Mouse (Mus musculus): ENCODE measurements around the gene Sgf29.
"Not testable (repeated sequence)": the region's sequence is repeated elsewhere in the genome, so short reads cannot be mapped to it uniquely, and the experiment has no call there.

Sgf29 gene

GRCm38 (mm10) chr7:126642545-126643243 lies 6.4 kb upstream of the Sgf29 start:
- no peak for DNase-seq (ENCODE audit: low spot score in 2 of 2)

- DNase-seq (ENCODE audit: low spot score in 2 of 2) = not testable (repeated sequence)
Observed at GRCm38 (mm10) chr7:126643244-126643617, 5.9 kb upstream of the Sgf29 start.

- DNase-seq (ENCODE audit: low spot score in 2 of 2) = no peak
Observed at GRCm38 (mm10) chr7:126644345-126644744, 4.8 kb upstream of the Sgf29 start.

- DNase-seq (ENCODE audit: low spot score in 2 of 2) = no peak
Observed at GRCm38 (mm10) chr7:126644914-126645313, 4.2 kb upstream of the Sgf29 start.

- no peak for DNase-seq (ENCODE audit: low spot score in 2 of 2)
Observed at GRCm38 (mm10) chr7:126645708-126646107, 3.4 kb upstream of the Sgf29 start.

GRCm38 (mm10) chr7:126648486-126648885 lies 623 bp upstream of the Sgf29 start:
- no peak for DNase-seq (ENCODE audit: low spot score in 2 of 2)

GRCm38 (mm10) chr7:126650852-126651251 lies 1.7 kb downstream of the Sgf29 start:
- no peak for DNase-seq (ENCODE audit: low spot score in 2 of 2)

GRCm38 (mm10) chr7:126653991-126654390 lies 4.9 kb downstream of the Sgf29 start:
- no peak for DNase-seq (ENCODE audit: low spot score in 2 of 2)

- peak in 1 of 2 experiments; percentile 5 for DNase-seq (ENCODE audit: low spot score in 2 of 2)
Observed at GRCm38 (mm10) chr7:126655695-126656094, 6.6 kb downstream of the Sgf29 start.

- DNase-seq (ENCODE audit: low spot score in 2 of 2) = no peak
Observed at GRCm38 (mm10) chr7:126657522-126657921, 8.4 kb downstream of the Sgf29 start.

- no peak for DNase-seq (ENCODE audit: low spot score in 2 of 2)
Observed at GRCm38 (mm10) chr7:126659771-126660170, 10.7 kb downstream of the Sgf29 start.

GRCm38 (mm10) chr7:126663646-126664045 lies 14.5 kb downstream of the Sgf29 start:
- no peak for DNase-seq (ENCODE audit: low spot score in 2 of 2)

- DNase-seq (ENCODE audit: low spot score in 2 of 2) = no peak
Observed at GRCm38 (mm10) chr7:126665269-126665668, 16.2 kb downstream of the Sgf29 start.

- no peak for DNase-seq (ENCODE audit: low spot score in 2 of 2)
Observed at GRCm38 (mm10) chr7:126667495-126668090, 18.5 kb downstream of the Sgf29 start.

GRCm38 (mm10) chr7:126668452-126668851 lies 19.3 kb downstream of the Sgf29 start:
- DNase-seq (ENCODE audit: low spot score in 2 of 2) = no peak

GRCm38 (mm10) chr7:126670152-126670551 lies 21.0 kb downstream of the Sgf29 start:
- DNase-seq (ENCODE audit: low spot score in 2 of 2) = no peak

GRCm38 (mm10) chr7:126672111-126672510 lies 23.0 kb downstream of the Sgf29 start:
- DNase-seq (ENCODE audit: low spot score in 2 of 2) = no peak

GRCm38 (mm10) chr7:126675104-126675503 lies 26.0 kb downstream of the Sgf29 start:
- no peak for DNase-seq (ENCODE audit: low spot score in 2 of 2)

- DNase-seq (ENCODE audit: low spot score in 2 of 2) = no peak
Observed at GRCm38 (mm10) chr7:126676207-126676606, 27.1 kb downstream of the Sgf29 start, which contains the start of gene Sult1a1. TSS of gene Sult1a1 (minus strand) at chr7:126676432.

- DNase-seq (ENCODE audit: low spot score in 2 of 2) = no peak
Observed at GRCm38 (mm10) chr7:126676631-126677220, 27.6 kb downstream of the Sgf29 start.

GRCm38 (mm10) chr7:126678545-126679341 lies 29.6 kb downstream of the Sgf29 start:
- DNase-seq (ENCODE audit: low spot score in 2 of 2) = no peak

- no peak for DNase-seq (ENCODE audit: low spot score in 2 of 2)
Observed at GRCm38 (mm10) chr7:126679683-126680082, 30.6 kb downstream of the Sgf29 start.
